Mouse (Mus musculus): ENCODE measurements around the gene Atp1a4. TPM values are rescaled to one million over a fixed set of nuclear protein-coding genes. Genes with fewer than 3 reads are reported as not detected.

Gene Atp1a4
- polyA plus RNA-seq, 1 experiment from 2014 or later = not detected

DNA sequence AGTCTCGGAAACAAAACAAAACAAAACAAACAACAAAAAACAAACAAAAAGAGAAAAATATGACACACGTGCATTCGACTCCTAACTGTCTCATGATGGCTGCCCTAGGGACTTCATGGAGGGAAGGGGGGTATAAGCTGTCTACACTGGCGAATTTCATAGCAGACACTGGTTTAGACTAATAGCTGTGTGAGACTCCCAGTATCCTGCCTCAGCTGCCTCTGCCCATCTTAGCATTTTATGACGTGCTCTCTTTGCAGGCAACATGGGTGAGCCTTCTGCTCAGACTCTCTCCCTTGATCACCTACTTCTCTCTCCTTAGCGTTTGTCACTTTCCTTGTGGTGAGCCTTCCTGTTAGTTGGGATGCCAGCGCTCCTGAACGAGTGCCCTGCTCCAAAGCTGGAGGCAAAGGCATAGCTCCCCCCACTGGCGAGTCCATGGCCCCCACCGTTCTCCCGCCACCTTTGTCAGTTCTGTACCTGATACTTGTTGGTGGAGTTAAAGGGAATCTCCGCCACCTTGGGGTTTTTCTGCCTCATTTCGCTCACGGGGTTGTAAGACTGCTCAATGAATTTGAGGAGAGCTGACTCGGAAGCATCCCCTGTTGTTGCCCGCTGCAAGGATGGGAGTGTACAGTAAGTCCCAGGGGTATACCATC lies 14.5 kb downstream of the Atp1a4 start:
- no peaks in the 10 kb centered on the region for H3K9me3 ChIP-seq
- H3K4me1 ChIP-seq = 0 out of 2 replicates have a peak, but pooled peaks cover 4% of the 10 kb centered on the region
- no peak overlapping the region for H3K9ac ChIP-seq
- no peak overlapping the region for H3K4me2 ChIP-seq
- WGBS = 25% methylated on average over 16 of the region's 16 CpGs
- H3K4me3 ChIP-seq (replicated peaks) = no peak overlapping the region
- ATAC-seq (ENCODE audit: insufficient read depth, low FRiP score, low read depth) = no peak
- no peak overlapping the region for H3K27ac ChIP-seq
- H3K36me3 ChIP-seq = no peaks in the 10 kb centered on the region
- H3K27me3 ChIP-seq (replicated peaks) = 0 out of 2 replicates have a peak, but pooled peaks cover 11% of the 10 kb centered on the region

- H3K36me3 ChIP-seq = no peaks in the 10 kb centered on the region
- no peak overlapping the region for H3K27ac ChIP-seq
- 0 out of 2 replicates have a peak, but pooled peaks cover 4% of the 10 kb centered on the region for H3K4me1 ChIP-seq
- H3K4me3 ChIP-seq (replicated peaks) = no peak overlapping the region
- H3K9me3 ChIP-seq = no peaks in the 10 kb centered on the region
- H3K27me3 ChIP-seq (replicated peaks) = 0 out of 2 replicates have a peak, but pooled peaks cover 11% of the 10 kb centered on the region
- no peak overlapping the region for H3K9ac ChIP-seq
- 47% methylated on average over 2 of the region's 2 CpGs for WGBS
- no peak overlapping the region for H3K4me2 ChIP-seq
- ATAC-seq (ENCODE audit: insufficient read depth, low FRiP score, low read depth) = no peak
Observed at GRCm38 (mm10) chr1:172242401-172242800, 15.8 kb downstream of the Atp1a4 start.

GRCm38 (mm10) chr1:172240945-172241708 lies 17.1 kb downstream of the Atp1a4 start:
- Histone ChIP-seq H3K27ac (no peak overlapping the region), H3K9me3 (no peaks in the 10 kb centered on the region), H3K4me1 (0 out of 2 replicates have a peak, but pooled peaks cover 4% of the 10 kb centered on the region), H3K36me3 (no peaks in the 10 kb centered on the region), H3K9ac (no peak overlapping the region), H3K4me2 (no peak overlapping the region), H3K4me3 (replicated peaks) (no peak overlapping the region), H3K27me3 (replicated peaks) (0 out of 2 replicates have a peak, but pooled peaks cover 7% of the 10 kb centered on the region)
- WGBS = 63% methylated on average over 6 of the region's 6 CpGs
- ATAC-seq (ENCODE audit: insufficient read depth, low FRiP score, low read depth) = no peak

DNA sequence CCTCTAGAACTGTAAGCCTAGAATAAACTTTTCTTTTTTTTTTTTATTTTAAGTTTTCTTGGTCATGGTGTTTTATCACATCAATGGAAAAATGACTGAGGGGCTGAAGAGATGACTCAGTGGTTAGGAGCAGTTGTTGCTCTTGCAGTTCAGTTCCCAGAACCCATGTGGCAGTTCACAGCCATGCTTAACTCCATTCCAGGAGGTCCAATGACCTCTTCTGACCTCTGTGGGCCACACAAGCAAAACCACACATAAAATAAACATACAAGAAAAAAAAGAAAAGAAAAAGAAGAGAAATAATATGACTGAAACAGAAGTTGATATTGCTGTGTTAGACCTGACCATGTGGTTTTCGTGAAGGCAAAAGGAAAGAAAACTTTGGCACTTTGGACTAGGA lies 29.0 kb downstream of the Atp1a4 start:
- ATAC-seq (ENCODE audit: insufficient read depth, low FRiP score, low read depth) = no peak
- Histone ChIP-seq H3K9ac (no peak overlapping the region), H3K4me3 (replicated peaks) (no peak overlapping the region), H3K4me2 (no peak overlapping the region), H3K36me3 (no peaks in the 10 kb centered on the region), H3K4me1 (no peaks in the 10 kb centered on the region), H3K9me3 (no peaks in the 10 kb centered on the region), H3K27ac (no peak overlapping the region), H3K27me3 (replicated peaks) (no peaks in the 10 kb centered on the region)
- 83% methylated on average over 1 of the region's 1 CpGs for WGBS

DNA sequence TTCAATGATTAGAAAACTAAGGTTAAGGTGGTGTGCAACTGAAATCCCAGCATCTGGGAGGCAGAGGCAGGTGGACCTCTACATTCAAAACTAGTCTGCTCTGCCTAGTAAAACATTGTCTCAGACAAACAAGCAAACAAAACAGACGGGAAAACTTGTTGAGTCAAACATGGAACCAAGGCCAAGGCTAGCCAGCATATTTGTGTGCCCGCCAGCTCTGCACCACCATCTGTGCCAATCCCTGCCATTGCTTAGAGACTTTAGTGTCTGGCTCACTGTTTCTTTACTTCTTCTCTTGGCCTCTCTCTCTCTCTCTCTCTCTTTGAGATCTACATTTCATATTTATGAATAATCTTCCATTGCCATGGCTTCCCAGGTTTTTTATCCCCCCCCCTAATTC lies 30.0 kb downstream of the Atp1a4 start:
- H3K4me3 ChIP-seq (replicated peaks) = no peak overlapping the region
- no peaks in the 10 kb centered on the region for H3K27me3 ChIP-seq (replicated peaks)
- no peak for ATAC-seq (ENCODE audit: insufficient read depth, low FRiP score, low read depth)
- no peak overlapping the region for H3K4me2 ChIP-seq
- no peaks in the 10 kb centered on the region for H3K9me3 ChIP-seq
- H3K9ac ChIP-seq = no peak overlapping the region
- WGBS = 81% methylated on average over 2 of the region's 2 CpGs
- no peaks in the 10 kb centered on the region for H3K36me3 ChIP-seq
- H3K27ac ChIP-seq = no peak overlapping the region
- H3K4me1 ChIP-seq = no peaks in the 10 kb centered on the region

GRCm38 (mm10) chr1:172221297-172222063 lies 36.7 kb downstream of the Atp1a4 start:
- Histone ChIP-seq H3K9ac (no peak overlapping the region), H3K4me2 (no peak overlapping the region), H3K9me3 (no peaks in the 10 kb centered on the region), H3K4me1 (peaks cover 27% of the 10 kb centered on the region), H3K36me3 (no peaks in the 10 kb centered on the region), H3K4me3 (replicated peaks) (no peak overlapping the region), H3K27me3 (replicated peaks) (no peaks in the 10 kb centered on the region), H3K27ac (peak overlapping the region; percentile 33; the same call in 1 of the 2 replicates)
- no peak; the same call in 1 of the 2 replicates for ATAC-seq (ENCODE audit: insufficient read depth, low FRiP score, low read depth)
- 43% methylated on average over 11 of the region's 11 CpGs for WGBS

DNA sequence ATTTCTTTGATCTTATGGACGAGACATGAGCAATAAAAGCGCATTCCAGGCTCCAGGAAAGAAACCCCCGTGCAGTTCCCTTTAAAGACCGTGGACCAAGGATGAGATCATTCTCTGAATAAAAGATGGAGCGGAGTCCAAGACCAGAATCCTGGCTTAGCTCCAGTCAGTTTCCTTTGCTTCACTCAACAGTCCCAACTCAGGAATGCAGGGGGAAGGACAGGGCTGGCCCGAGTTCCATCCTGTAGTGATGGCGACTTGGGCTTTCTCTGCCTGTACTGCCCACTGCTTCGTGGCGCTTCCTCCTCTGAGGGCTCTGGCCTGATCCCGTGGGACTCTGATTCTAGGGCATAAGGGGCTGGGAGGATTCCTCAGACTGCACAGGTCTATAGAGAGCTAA lies 37.8 kb downstream of the Atp1a4 start:
- ATAC-seq (ENCODE audit: insufficient read depth, low FRiP score, low read depth) = peak; percentile 57; the same call in 1 of the 2 replicates
- no peak overlapping the region for H3K9ac ChIP-seq
- H3K4me2 ChIP-seq = no peak overlapping the region
- peak overlapping the region; percentile 67 for H3K27ac ChIP-seq
- peaks cover 27% of the 10 kb centered on the region for H3K4me1 ChIP-seq
- H3K36me3 ChIP-seq = no peaks in the 10 kb centered on the region
- H3K9me3 ChIP-seq = no peaks in the 10 kb centered on the region
- no peak overlapping the region for H3K4me3 ChIP-seq (replicated peaks)
- no peaks in the 10 kb centered on the region for H3K27me3 ChIP-seq (replicated peaks)
- 33% methylated on average over 10 of the region's 10 CpGs for WGBS

- no peaks in the 10 kb centered on the region for H3K9me3 ChIP-seq
- H3K36me3 ChIP-seq = no peaks in the 10 kb centered on the region
- ATAC-seq (ENCODE audit: insufficient read depth, low FRiP score, low read depth) = no peak
- H3K27me3 ChIP-seq (replicated peaks) = no peaks in the 10 kb centered on the region
- peak within 1 kb of the TSS; percentile 67 for H3K27ac ChIP-seq
- H3K4me3 ChIP-seq (replicated peaks) = no peak within 1 kb of the TSS
- H3K9ac ChIP-seq = no peak within 1 kb of the TSS
- 80% methylated on average over 19 of the region's 19 CpGs for WGBS
- no peak within 1 kb of the TSS for H3K4me2 ChIP-seq
- peaks cover 27% of the 10 kb centered on the region for H3K4me1 ChIP-seq
Observed at GRCm38 (mm10) chr1:172219451-172220406, 38.5 kb downstream of the Atp1a4 start, which contains the start of gene Casq1. Gene Casq1, minus strand, starts transcription at chr1:172219868.

- no peak overlapping the region for H3K27ac ChIP-seq
- H3K4me3 ChIP-seq (replicated peaks) = no peak overlapping the region
- ATAC-seq (ENCODE audit: insufficient read depth, low FRiP score, low read depth) = no peak
- no peaks in the 10 kb centered on the region for H3K9me3 ChIP-seq
- H3K9ac ChIP-seq = no peak overlapping the region
- H3K4me1 ChIP-seq = peaks cover 30% of the 10 kb centered on the region
- H3K4me2 ChIP-seq = no peak overlapping the region
- whole genome bisulfite sequencing = 54% methylated on average over 15 of the region's 15 CpGs
- no peaks in the 10 kb centered on the region for H3K27me3 ChIP-seq (replicated peaks)
- no peaks in the 10 kb centered on the region for H3K36me3 ChIP-seq
Observed at GRCm38 (mm10) chr1:172218164-172218910, 39.9 kb downstream of the Atp1a4 start.

DNA sequence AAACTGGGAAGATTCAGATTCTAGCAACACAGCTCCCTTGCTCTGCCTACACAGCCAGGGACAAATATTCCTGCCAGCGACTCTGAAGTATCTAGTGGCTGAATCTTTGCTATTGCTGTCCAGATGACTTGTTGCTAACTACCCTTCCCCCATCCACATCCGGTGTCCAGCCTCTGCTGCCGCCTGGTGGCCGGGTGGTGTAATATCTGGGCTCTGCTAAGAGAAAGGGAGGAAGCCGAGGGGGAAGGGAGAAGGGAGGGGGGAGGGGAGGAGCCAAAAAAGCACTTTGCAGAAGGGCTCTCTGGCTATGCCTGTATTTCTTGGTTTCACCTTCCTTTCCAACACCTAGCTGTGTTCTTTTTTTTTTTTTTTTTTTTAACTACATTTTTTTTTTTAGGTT lies 41.1 kb downstream of the Atp1a4 start:
- ATAC-seq (ENCODE audit: insufficient read depth, low FRiP score, low read depth) = peak; percentile 59; the same call in 1 of the 2 replicates
- Histone ChIP-seq H3K4me2 (peak overlapping the region; percentile 40), H3K27me3 (replicated peaks) (no peaks in the 10 kb centered on the region), H3K27ac (peak overlapping the region; percentile 67; the same call in 1 of the 2 replicates), H3K36me3 (no peaks in the 10 kb centered on the region), H3K4me3 (replicated peaks) (peak overlapping the region; percentile 19), H3K9ac (no peak overlapping the region), H3K4me1 (peaks cover 30% of the 10 kb centered on the region), H3K9me3 (no peaks in the 10 kb centered on the region)
- WGBS = 1% methylated on average over 5 of the region's 5 CpGs

Data from stomach, embryonic 15.5 days (tissue).